Mouse (Mus musculus) lung, embryonic 15.5 days (tissue): ENCODE data around the gene Grik1. TPM values are rescaled to one million over a fixed set of nuclear protein-coding genes. Genes with fewer than 3 reads are reported as not detected.

Experiments used
- ATAC-seq: fragments of 200-750 bp; cut with Nextera tagmentation; 2 replicates; pipeline ENCODE4 v1.8.0; 2017; ENCODE audit warnings: moderate number of reproducible peaks, borderline replicate concordance; ENCODE audit not compliant: low FRiP score, low TSS enrichment; ENCODE audit errors: extremely low read depth
- H3K27ac ChIP-seq: fragments of 300-500 bp; sonication (generic); 2 replicates; pipeline ENCODE4 v1.5.1; 2015; ENCODE audit warnings: moderate library complexity, mild to moderate bottlenecking, inconsistent platforms
- H3K27me3 ChIP-seq: fragments of 300-500 bp; sonication (generic); 2 replicates; pipeline ENCODE4 v1.6.1; 2015; ENCODE audit warnings: inconsistent platforms
- H3K36me3 ChIP-seq: fragments of 300-500 bp; sonication (generic); 2 replicates; pipeline ENCODE4 v1.6.1; 2015; ENCODE audit warnings: inconsistent platforms
- H3K4me1 ChIP-seq: fragments of 300-500 bp; sonication (generic); 2 replicates; pipeline ENCODE4 v1.6.1; 2015; ENCODE audit warnings: inconsistent platforms
- H3K4me2 ChIP-seq: fragments of 300-500 bp; sonication (generic); 2 replicates; pipeline ENCODE4 v1.6.1; 2015; ENCODE audit warnings: inconsistent platforms, mild to moderate bottlenecking, moderate library complexity
- H3K4me3 ChIP-seq: fragments of 300-500 bp; sonication (generic); 2 replicates; pipeline ENCODE4 v1.5.1; 2015; ENCODE audit warnings: mild to moderate bottlenecking, inconsistent platforms
- H3K9ac ChIP-seq: fragments of 300-500 bp; sonication (generic); 2 replicates; pipeline ENCODE4 v1.6.1; 2015; ENCODE audit warnings: inconsistent platforms
- H3K9me3 ChIP-seq: fragments of 300-500 bp; sonication (generic); 2 replicates; pipeline ENCODE4 v1.6.1; 2016; ENCODE audit warnings: inconsistent platforms
- WGBS: fragments of 180-500 bp; shearing (Covaris S2); methylation state at CpG from one replicate; pipeline ENCODE4 v1.1.7; 2015; 5-methylcytosine and 5-hydroxymethylcytosine counted together
- polyA plus RNA-seq: library from polyadenylated mRNA; unstranded; fragments of >200 nt; fragmentation: Nextera tagmentation; extraction: Ambion mirVana; gene quantifications from 2 replicates; pipeline ENCODE4 v1.2.1, GENCODE M21; 2015

The Grik1 gene
- polyA plus RNA-seq, 1 experiment from 2014 or later: 0.46 TPM

DNA sequence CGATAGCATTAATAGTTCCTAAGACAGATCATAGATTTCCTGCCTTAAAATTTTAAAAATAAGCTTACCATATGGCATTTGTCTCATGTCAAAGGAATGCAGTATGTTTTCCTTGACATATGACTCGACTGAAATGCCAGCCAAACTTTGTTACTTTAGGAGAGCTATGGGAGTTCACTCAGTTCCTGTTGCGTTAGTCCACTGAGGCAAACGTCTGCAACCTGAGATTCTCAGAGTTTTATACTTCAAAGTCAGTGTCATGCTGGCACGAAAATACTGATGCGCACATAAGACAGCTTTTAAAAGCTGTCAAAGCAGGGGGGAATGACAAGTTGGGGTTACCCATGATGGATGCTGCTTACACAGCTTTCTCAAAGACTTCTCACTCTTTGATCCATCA lies 247.6 kb downstream of the Grik1 start:
- H3K4me2 ChIP-seq: no peak overlapping the region
- no peaks in the 10 kb centered on the region for H3K9me3 ChIP-seq
- no peak overlapping the region for H3K4me3 ChIP-seq
- no peaks in the 10 kb centered on the region for H3K36me3 ChIP-seq
- no peak overlapping the region for H3K9ac ChIP-seq
- no peaks in the 10 kb centered on the region for H3K4me1 ChIP-seq
- WGBS: 34% methylated on average over 6 of the region's 6 CpGs
- H3K27ac ChIP-seq: no peak overlapping the region
- no peaks in the 10 kb centered on the region for H3K27me3 ChIP-seq
- no peak for ATAC-seq

DNA sequence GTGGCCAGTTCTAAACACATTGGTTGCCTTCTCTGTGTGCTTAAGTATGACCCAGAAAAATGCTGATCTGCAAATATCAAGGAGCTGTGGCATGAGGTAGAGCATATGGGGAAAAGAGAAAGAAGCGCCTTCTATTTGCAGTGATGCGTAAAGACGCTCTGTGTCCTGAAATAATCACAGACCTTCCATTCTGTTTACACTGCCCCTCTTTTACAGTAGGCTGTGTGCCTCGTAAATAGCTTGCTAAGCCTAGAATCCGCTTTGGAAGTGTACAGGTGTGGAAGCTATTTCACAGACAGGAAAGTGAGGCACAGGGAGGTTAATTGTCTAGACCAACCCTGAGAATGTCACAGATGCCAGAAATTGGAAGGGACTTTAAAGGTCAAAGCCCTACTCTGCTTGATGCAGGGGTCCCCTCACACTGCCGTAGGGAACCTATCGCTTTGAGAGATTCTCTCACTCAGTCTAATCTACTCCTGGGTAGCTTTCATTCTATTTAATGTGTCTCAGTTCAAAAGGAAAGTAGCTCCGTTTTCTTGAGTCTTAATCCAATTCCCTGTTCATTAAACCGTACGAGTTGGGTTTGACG lies 251.5 kb downstream of the Grik1 start:
- 82% methylated on average over 11 of the region's 11 CpGs for WGBS
- Histone ChIP-seq H3K4me1 (no peaks in the 10 kb centered on the region), H3K9me3 (no peaks in the 10 kb centered on the region), H3K4me3 (no peak overlapping the region), H3K27me3 (no peaks in the 10 kb centered on the region), H3K9ac (no peak overlapping the region), H3K27ac (no peak overlapping the region), H3K4me2 (no peak overlapping the region), H3K36me3 (no peaks in the 10 kb centered on the region)
- no peak for ATAC-seq

- WGBS: 49% methylated on average over 2 of the region's 2 CpGs
- H3K27me3 ChIP-seq: no peaks in the 10 kb centered on the region
- no peak overlapping the region for H3K27ac ChIP-seq
- no peak overlapping the region for H3K4me2 ChIP-seq
- no peak overlapping the region for H3K4me3 ChIP-seq
- no peaks in the 10 kb centered on the region for H3K9me3 ChIP-seq
- no peak for ATAC-seq
- H3K4me1 ChIP-seq: no peaks in the 10 kb centered on the region
- H3K9ac ChIP-seq: no peak overlapping the region
- no peaks in the 10 kb centered on the region for H3K36me3 ChIP-seq
Observed at GRCm38 (mm10) chr16:87988805-87989204, 301.3 kb downstream of the Grik1 start.

DNA sequence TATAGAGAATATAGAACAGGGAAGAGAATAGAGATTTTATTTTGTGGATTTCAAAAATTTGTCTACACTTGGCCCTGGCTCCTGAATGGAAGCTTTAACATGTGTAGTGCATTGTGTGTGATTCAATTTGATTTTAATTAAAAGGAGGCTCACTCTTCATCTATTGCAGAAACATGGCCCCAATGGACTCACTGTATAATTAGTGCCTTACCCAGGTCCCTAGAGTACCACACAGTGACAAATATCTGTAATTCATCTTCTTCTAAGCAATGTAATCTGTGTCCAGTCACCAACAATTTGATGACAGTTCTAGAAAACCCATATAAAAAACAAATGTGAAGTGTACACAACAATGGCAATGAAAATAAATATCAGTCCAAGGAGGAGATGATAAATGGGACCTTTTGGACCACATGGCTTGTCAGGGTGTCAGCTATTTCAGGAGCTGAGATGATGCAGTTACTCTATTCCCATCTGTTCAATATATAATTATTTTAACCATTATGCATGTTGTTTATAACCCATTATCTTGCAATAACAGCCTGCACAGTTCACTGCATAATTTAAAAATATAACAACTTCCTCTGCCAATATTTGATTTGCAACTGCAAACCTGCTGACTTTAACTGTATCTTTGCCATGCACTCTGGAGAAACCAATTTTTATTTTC lies 305.7 kb downstream of the Grik1 start:
- no peak overlapping the region for H3K4me3 ChIP-seq
- H3K9me3 ChIP-seq: no peaks in the 10 kb centered on the region
- no peak for ATAC-seq
- no peak overlapping the region for H3K9ac ChIP-seq
- H3K36me3 ChIP-seq: no peaks in the 10 kb centered on the region
- no peak overlapping the region for H3K27ac ChIP-seq
- H3K4me1 ChIP-seq: no peaks in the 10 kb centered on the region
- H3K4me2 ChIP-seq: no peak overlapping the region
- H3K27me3 ChIP-seq: no peaks in the 10 kb centered on the region

DNA sequence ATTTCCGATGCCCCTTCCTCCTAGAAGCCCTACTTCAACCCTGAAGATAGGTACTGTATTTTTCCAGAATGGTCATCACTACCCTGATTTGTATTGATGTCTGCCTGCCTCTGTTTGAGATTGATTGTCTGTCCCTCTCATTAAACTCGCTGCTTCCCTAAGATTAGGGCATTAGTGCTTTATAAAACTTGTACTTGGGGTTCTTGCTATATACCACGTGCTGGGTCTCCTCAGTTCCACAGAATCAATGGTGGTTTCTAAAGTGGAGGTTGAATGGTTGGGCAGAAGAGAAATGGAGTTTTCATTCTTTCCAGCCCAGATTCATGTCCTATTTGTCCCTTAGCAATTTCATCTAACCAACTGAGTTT lies 316.0 kb downstream of the Grik1 start:
- H3K4me2 ChIP-seq: no peak overlapping the region
- H3K9me3 ChIP-seq: no peaks in the 10 kb centered on the region
- 74% methylated on average over 3 of the region's 3 CpGs for WGBS

GRCm38 (mm10) chr16:87973394-87974075 lies 316.5 kb downstream of the Grik1 start:
- Histone ChIP-seq H3K4me3 (no peak overlapping the region), H3K4me1 (no peaks in the 10 kb centered on the region), H3K9me3 (no peaks in the 10 kb centered on the region), H3K27ac (no peak overlapping the region), H3K4me2 (no peak overlapping the region), H3K27me3 (no peaks in the 10 kb centered on the region), H3K36me3 (no peaks in the 10 kb centered on the region), H3K9ac (no peak overlapping the region)
- ATAC-seq: no peak
- WGBS: 66% methylated on average over 2 of the region's 2 CpGs

More for the DNA sequence above, 316.0 kb downstream of the Grik1 start:
- H3K27me3 ChIP-seq: no peaks in the 10 kb centered on the region
- ATAC-seq: no peak
- no peak overlapping the region for H3K9ac ChIP-seq
- H3K27ac ChIP-seq: no peak overlapping the region
- H3K36me3 ChIP-seq: no peaks in the 10 kb centered on the region
- no peaks in the 10 kb centered on the region for H3K4me1 ChIP-seq
- H3K4me3 ChIP-seq: no peak overlapping the region

DNA sequence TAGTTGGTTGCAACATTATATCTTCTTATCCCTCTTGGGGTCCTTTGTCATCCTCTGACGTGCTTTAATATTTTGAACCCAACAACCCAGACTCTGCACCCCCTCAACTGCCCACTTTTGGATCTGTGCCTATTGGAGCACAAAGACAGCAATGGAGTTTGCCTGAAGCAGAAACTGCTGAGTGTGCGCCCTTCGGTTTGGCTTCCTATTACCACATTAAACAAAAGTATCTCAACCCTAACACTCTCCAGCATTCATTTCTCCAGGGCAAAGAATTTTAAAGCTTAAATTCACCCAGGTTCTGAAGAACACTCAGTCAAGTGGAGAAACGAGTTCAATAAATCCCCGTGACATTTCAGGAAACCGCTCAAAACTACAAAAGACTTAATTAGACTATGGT lies 318.2 kb downstream of the Grik1 start:
- Histone ChIP-seq H3K4me2 (no peak overlapping the region), H3K36me3 (no peaks in the 10 kb centered on the region), H3K4me1 (no peaks in the 10 kb centered on the region), H3K27ac (no peak overlapping the region), H3K27me3 (no peaks in the 10 kb centered on the region), H3K9me3 (no peaks in the 10 kb centered on the region), H3K4me3 (no peak overlapping the region), H3K9ac (no peak overlapping the region)
- no peak for ATAC-seq
- WGBS: 82% methylated on average over 6 of the region's 6 CpGs

GRCm38 (mm10) chr16:87969936-87970335 lies 320.1 kb downstream of the Grik1 start:
- H3K9me3 ChIP-seq: no peaks in the 10 kb centered on the region
- H3K27ac ChIP-seq: no peak overlapping the region
- H3K27me3 ChIP-seq: no peaks in the 10 kb centered on the region
- no peak for ATAC-seq
- H3K4me1 ChIP-seq: no peaks in the 10 kb centered on the region
- no peak overlapping the region for H3K9ac ChIP-seq
- no peaks in the 10 kb centered on the region for H3K36me3 ChIP-seq
- 60% methylated on average over 3 of the region's 3 CpGs for WGBS
- H3K4me3 ChIP-seq: no peak overlapping the region
- no peak overlapping the region for H3K4me2 ChIP-seq

DNA sequence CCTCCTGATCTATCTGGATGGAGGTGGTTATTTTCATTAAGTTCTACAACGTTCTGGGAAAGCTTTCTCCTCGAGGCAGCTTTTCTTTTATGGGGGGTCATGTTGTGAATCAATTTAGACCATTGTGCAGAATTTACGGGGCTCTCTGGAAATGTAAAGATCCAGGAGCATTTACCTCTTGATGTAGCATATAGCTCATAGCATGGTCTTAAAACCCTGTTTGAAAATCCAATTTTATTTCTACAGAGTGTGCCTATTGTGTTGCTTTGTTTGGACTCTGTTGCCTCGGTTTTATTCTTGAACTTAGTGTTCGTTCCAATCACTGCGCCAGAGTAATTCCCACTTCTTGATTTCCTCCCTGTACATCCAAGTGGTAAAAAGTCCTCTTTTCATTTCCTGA lies 328.6 kb downstream of the Grik1 start:
- no peak overlapping the region for H3K4me3 ChIP-seq
- H3K4me1 ChIP-seq: no peaks in the 10 kb centered on the region
- no peak for ATAC-seq
- no peaks in the 10 kb centered on the region for H3K36me3 ChIP-seq
- H3K27me3 ChIP-seq: no peaks in the 10 kb centered on the region
- no peak overlapping the region for H3K27ac ChIP-seq
- 84% methylated on average over 6 of the region's 6 CpGs for WGBS
- no peaks in the 10 kb centered on the region for H3K9me3 ChIP-seq
- H3K4me2 ChIP-seq: no peak overlapping the region
- H3K9ac ChIP-seq: no peak overlapping the region

DNA sequence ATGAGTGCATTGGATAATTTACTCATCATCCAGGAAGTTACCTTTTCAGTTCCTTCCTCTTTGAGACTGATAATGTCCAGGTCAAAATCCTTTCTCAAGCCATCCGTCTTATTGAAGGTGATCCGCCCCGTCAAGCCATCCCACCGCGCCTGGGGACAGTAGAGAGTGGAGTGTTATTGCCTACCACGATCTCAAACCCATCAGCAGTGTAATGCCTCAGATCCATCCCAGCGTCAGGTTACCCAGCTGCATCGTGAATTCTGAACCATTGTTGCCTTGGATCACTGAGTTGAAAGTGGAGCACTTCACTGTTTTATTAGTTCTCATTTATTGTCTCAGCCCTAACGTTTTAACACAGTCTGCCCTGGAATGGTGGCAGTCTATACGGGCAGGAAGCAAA lies 332.6 kb downstream of the Grik1 start:
- 82% methylated on average over 10 of the region's 10 CpGs for WGBS
- Histone ChIP-seq H3K4me3 (no peak overlapping the region), H3K9me3 (no peaks in the 10 kb centered on the region), H3K4me1 (no peaks in the 10 kb centered on the region), H3K4me2 (no peak overlapping the region), H3K27ac (no peak overlapping the region), H3K36me3 (no peaks in the 10 kb centered on the region), H3K9ac (no peak overlapping the region), H3K27me3 (no peaks in the 10 kb centered on the region)
- ATAC-seq: no peak

DNA sequence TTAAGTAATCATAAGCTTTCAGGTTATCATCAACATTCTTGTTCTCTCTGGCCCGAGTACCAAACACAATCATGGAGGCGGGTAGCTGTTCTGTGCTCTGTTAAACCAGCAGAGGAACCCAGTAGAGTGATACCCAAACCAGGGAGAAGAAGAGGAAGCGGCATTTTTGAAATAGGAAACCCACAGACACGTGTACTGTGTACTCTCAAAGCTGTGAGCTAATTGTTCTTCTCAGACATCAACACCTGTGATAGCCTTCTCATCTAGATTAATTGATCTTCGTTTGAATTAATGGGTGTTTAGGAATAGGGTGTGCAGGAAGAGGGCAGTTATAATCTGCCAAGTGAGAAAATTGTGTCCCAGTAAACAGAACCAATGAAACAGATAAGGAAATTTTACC lies 333.9 kb downstream of the Grik1 start:
- ATAC-seq: no peak
- Histone ChIP-seq H3K9me3 (no peaks in the 10 kb centered on the region), H3K9ac (no peak overlapping the region), H3K4me3 (no peak overlapping the region), H3K36me3 (no peaks in the 10 kb centered on the region), H3K4me2 (no peak overlapping the region), H3K27ac (no peak overlapping the region), H3K4me1 (no peaks in the 10 kb centered on the region), H3K27me3 (no peaks in the 10 kb centered on the region)
- WGBS: 52% methylated on average over 5 of the region's 5 CpGs

GRCm38 (mm10) chr16:87954715-87955441 lies 335.2 kb downstream of the Grik1 start:
- Histone ChIP-seq H3K27ac (no peak overlapping the region), H3K27me3 (no peaks in the 10 kb centered on the region), H3K4me1 (no peaks in the 10 kb centered on the region), H3K9me3 (no peaks in the 10 kb centered on the region), H3K9ac (no peak overlapping the region), H3K4me3 (no peak overlapping the region), H3K4me2 (no peak overlapping the region), H3K36me3 (no peaks in the 10 kb centered on the region)
- ATAC-seq: no peak
- WGBS: 73% methylated on average over 9 of the region's 9 CpGs
